Mouse (Mus musculus) CH12F3 (cell line): ENCODE data around the gene Lsmem1.

Experiments
- in situ Hi-C: fragments of 300-500 bp; cut with MboI; formaldehyde crosslinking; loops from 2 replicates; pipeline ENCODE4 v1.14.3; 2020; ENCODE audit warnings: low sequenced_read_pairs

Gene Lsmem1

DNA sequence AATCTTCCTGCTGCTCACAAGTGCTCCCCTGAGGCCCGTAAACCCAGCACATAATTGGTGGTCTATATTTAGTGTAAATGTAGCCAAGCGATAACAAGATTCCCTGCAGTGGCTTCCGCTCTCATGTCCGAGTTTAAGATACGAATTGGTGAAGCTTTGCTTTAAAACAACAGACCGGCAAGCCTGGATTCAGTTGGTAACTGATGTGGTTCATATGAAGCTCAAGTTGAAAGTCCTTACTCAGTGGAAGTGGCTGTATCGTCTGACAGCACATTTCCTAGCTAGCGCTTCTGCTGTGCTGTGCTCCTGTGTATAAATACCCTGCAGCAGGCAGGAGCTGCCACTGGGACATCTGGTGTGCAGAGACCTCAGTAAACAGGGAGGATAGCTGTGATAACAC, at the start of gene Lsmem1:
Gene Lsmem1 (minus strand): TSS at position 189 of the 400 bp plus-strand sequence.
- in situ Hi-C loops, result no loop called here

DNA sequence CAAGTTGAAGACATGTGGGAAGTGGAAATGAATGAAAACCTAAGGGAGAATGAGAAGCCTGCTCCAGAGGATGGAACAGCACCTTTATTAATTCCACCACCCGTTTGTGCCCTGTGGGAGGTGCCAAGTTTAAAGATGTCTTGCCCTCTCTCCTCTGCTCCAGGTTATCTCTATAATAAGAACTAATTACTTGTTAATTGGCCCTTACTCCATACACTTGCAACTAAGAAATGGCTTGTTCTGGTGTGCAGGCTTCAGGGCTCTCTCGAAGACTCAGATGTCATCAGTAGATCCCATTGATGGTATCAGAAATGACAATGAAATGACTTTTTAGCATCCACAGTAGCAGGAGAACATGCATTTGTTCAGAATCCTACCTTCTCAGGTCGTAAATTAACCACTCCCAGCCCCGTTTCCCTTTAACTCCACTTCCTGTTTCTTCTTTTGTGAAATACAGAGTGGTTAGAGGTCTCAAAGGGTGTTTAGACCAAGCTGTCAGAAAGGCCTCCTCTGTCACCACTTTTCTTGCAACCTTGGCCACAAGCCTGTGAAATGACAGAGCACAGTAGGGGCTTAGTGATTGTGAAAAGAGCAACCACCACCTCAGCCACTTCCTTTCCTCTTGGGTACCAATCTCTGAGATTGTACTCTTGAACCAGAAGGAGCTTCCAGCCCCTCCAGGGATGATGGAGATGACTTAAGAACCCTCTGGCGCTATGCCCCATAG, 49.3 kb upstream of the Lsmem1 start, which contains the start of gene Ifrd1:
Gene Ifrd1 (minus strand): TSS at position 51 of the 727 bp plus-strand sequence.
- in situ Hi-C loops, result no loop called here

DNA sequence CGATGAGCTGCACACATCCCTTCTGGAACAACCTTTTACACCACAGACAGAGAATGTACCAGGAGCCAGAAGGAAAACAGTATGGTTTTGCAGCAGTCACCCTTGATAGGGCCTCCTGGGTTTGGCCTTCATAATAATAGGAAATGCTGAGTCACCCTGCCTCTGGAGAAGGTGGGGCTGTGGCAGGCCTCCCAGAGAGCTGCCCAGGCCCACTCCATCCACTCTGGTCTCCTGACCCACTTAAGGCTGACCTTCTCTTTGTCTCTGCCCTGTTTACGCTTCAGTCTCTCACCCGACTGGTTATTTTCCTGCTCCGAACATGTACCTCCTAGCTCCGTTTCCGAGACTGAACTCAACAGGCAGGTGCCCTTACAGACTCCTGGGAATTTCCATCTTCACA, 48.7 kb upstream of the Lsmem1 start:
- in situ Hi-C loops, result no loop called here

DNA sequence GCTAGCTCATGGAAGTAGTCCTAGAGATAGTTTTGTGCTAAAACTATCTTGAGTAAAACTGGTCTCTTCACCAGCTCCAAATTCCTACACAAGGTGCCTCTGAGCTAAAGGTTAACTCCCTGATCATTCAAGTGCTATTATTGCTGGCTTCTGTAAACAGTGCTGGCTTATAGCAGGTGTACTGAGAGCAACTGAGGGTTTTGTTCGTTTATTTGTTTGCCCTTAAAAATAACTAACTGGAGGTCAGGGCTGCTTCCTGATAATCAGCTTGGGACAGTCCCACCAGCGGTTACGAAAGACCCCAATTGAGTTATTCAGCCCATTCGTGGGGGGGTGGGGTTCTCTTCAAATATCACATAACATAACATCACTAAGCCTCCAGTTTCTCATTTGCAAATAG, 48.1 kb upstream of the Lsmem1 start:
- in situ Hi-C loops, result no loop called here

DNA sequence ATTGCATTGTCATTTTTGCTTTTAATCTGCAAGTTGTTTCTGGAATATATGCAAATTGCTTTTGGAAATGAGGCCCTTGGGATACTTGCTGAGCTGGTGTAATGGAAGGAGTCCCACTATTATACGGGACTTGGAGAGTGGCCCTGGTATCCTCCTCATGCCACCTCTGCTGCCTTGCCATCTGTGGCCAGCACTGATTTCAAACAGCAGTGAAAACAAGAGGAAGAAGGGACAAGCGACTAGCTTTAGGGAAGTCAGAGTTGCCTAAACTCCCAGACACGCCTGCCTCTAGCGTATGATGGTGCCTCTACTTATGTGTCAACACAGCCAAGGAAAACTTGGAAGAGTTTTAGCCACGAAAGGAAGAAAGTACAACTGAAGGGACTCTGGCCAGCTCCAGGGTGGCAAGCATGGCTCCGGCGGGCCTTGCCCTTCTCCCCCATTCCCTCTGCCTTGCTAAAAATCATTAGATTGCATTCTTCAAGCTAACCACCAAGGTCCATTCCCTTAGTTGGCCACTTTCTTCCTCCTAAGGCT, 46.2 kb upstream of the Lsmem1 start:
- in situ Hi-C loops, result no loop called here

DNA sequence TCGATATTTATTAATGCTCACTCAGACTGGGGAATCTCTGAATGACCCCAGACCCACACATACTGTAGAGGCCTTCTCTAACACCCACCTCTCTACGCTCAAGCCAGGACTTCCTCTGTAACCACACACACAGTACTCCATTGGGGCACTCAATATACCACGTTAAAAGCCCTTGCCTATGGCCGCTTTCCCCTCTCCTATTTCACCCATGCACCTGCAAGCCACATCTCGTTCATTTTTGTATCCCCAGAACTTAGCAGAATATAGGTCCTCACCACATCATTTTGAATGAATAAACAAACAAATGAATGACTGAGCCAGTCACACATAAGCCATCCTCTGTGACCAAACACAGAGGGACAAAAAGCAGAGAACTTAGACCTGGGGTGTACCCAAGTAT, 45.6 kb upstream of the Lsmem1 start:
- in situ Hi-C loops, result no loop called here

DNA sequence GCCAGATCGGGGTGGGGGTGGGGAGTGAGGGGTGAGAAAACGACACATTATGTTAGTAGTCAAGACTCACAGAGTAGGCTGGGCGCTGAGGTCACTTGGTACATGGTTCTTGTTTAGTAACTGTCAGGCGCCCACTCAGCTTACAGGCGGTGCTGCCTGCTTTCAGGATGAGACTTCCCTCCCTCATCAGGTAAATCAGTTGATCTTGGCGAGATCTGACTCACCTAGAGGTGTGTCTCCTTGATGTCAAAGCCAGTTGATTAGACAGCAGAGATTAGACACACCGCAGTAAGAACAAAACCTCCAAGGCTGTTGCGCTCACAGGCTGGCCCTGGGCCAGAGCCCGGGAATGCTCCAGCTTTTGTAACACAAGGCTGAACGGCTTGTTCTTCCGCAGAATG, 44.5 kb upstream of the Lsmem1 start:
- in situ Hi-C loops, result no loop called here

DNA sequence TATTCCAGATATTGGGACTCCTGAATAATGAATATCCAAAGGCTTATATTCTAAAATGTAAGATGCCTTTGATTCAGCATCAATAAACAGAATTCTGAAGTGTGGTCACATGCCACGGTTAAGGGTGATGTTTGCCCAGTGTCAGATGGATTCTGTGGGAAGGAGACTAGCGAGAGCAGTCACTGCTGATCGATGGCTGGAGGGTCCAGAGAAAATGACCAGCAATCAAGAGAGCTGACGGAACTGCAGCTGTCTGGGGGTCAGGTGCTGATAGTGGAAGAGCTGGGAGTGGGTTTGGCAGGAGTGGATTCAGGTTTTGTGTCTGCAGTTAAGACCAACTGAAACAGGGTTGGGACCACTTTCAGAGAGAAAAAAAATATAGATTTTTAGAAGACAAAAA, 44.0 kb upstream of the Lsmem1 start:
- in situ Hi-C loops, result no loop called here

DNA sequence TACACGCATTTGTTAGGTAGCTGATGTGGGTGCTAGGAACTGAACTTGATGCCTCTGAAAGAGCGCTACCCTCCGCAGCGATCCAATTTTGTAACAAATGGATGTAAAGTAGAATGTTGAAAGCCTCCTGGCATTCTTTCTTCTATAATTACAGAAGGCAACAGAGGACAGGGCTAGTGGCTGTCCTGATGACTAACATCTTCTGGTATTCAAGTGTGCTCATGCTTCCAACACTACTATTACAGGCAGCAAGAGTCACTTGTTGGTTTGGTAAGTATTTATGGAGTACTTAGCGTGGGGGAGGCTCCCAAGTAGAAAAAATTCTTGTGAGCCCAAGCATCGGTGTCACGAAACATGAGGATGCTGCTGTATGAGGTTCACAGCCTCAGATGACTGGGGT, 39.9 kb upstream of the Lsmem1 start:
- in situ Hi-C loops, result no loop called here

DNA sequence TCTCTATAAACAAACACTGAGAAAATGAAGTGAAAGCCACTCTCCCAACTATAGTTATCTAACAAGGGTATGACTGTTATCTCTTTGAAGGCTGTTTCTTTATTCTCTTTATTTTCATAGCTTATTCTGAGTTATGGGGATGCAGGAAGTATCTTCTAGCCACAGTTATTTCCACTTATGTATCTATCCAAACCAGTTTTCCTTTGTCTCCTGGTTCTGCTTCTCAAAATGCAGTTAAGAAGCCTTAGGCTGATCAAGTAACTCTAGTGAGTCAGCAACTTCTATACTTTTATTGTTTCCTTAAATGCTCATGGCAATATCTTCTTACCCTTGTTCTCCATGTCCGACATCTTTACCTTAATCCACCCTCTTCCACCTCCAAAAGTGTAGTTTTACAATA, 32.9 kb upstream of the Lsmem1 start:
- in situ Hi-C loops, result no loop called here

DNA sequence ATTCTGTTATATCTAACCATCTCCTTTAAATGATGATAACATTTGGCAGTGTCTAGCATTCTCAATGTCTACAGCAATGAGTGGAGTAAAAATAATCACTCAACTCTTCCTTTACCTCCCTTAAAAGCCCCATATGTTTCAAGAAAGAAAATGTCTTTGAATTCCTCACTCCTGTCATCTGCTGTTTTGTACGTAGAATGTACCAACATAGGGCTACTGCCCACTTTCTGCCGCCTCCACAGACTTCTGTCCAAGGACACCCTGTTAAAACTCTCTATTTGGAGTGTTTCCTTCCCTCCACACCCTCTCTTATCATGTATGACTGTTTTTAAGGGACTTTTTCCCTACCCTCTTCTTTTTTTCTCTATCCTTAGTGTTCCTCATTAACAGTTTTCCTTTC, 32.3 kb upstream of the Lsmem1 start:
- in situ Hi-C loops, result no loop called here

DNA sequence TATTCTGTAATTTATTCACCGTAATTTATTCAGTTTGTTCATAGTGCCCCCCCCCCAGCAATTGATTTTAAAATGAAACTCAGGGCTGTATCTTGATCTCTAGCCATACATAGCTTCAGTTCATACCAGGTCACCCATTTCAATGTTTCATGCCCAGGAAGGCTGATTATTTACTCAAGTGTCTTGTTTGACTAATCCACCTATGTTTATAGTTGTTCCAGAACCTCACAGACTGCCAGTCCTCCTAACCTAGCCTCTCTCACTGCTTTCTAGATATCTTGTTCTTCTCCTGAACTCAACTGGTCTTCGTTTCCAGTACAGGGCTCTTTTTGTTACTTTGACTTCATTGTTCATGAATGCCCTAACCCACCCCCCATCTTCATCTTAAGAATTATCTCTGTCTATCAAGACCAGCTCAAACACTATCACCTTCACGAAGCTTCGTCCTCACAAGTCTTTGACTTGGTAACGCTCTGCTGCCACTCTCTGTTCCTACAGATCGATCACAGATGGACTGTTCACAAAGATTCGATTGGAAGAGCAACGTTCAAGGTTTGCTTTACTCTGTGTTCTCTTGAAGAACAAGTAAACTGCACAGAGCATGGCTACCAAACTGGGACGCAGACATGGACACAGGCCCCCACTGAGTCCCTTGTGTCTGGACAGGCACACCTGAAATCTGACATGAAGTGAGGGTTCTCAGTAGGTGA, 25.0 kb upstream of the Lsmem1 start:
- in situ Hi-C loops, result no loop called here

DNA sequence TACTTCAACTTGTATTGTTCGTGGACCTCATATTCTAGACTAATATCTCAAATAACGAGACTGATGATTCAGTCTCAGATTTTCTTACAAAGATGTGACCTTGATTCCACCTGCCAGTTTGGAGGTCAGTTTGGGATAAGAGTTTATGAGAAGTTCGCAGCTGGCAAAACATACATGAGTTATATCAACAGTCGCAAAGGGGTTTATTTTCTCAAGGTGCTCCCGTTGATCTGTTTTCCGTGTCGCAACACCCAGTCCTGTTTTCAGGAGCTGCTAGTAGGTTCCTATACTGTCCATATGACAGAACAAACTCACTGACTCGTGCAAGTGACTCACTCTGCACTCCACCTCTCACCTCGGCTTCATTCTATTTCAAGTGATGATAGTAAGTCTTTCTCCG, 24.4 kb upstream of the Lsmem1 start:
- in situ Hi-C loops, result no loop called here

DNA sequence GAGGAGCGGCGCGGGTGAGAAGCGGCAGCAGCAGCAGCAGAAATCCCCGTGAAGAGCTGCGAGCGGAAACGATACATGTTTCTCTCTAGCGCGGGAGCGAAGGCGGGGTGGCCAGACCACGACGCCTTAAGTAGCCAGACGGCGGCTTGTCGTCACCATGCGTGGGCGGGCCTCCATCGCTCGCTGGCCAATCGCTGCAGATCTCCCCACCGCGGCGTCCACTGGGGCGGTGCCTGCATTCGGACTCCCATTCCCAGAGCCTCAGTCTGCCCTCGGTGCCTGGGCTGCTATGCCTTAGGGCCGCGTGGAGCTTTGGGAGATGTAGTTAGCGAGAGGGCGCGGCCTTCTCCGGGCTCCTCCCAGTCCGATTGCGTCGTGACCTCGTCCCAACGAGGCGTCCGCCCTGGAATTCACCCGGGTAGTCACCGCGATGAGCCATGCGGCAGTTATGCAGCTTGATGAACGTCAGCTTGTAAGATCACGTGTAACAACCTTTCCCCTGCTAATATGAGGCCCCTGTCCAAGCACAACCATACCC, 23.9 kb upstream of the Lsmem1 start:
- in situ Hi-C loops, result no loop called here

DNA sequence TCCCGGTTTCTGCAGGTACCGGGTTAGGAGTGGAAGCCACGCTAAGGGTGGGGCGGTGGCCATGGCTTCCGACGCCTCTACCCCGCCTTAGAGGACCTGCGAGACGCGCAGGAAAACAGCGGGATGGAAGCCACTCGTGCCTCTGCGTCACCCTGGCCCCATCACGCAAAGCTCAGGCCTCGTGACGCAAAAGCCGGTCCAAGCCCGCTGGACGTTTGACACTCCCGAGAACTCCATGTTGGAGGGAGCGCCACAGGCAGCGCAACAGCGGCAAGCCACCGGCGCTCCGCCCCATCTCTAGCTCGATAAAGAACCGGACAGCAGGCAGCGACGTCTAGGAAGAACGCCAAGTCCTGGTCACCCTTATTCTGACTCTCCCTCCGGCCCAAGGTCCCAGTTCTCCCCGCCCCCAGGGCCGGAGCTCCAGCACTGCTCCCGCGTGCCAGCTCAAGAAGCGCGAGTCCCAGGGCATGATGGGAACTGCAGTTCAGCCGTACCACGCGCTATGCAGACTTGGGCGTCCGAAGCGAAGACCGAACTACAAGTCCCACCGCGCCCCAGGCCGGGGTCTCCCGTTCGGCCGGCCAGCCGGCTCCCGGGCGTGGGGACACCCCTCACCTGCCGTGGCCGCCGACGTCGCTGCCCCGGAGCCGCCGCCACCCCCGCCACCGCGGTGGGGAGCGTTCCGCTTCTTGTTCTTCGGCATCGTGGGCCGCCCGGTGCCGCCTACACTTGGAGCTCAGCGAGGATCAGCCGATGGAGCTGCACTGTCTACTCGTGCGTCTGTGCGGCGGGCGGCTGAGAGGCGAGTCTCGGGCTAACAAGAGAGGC, 23.2 kb upstream of the Lsmem1 start:
- in situ Hi-C loops, result no loop called here

DNA sequence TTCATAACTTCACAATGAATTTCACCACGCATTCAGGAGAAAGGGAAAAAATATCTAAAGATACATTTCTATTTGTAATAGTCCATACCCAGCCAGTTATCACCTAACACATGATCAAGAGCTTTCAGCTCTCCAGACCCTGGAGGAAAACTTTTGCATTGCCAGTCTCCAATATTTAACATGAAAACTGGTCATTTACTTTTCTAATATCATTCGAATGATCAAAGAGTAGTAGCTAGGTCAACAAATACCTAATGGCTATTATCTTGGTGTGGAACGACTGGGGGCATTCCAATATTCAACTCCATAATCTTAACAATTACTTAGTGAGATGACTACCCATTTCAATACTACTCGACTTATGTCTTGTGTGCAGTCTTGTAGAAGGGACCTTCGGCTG, 22.3 kb upstream of the Lsmem1 start:
- in situ Hi-C loops, result no loop called here

DNA sequence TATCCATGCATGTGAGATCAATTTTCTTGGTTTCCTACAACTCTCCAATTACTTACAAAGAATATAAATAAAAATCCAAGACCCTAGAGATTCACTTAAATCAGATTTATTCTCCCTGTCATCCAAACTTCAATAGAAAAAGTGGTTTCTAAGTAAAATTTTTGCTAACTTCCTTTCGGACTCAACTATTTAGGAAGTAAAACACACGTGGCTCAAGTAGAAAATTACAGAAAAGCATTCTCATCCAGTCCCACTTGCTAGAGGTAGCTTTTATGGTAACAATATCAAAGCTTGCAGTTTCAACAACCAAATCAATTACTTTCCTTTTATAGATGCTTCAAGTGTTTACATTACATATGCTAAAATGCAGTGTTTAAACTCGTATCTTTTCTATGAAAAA, 21.6 kb upstream of the Lsmem1 start:
- in situ Hi-C loops, result no loop called here

DNA sequence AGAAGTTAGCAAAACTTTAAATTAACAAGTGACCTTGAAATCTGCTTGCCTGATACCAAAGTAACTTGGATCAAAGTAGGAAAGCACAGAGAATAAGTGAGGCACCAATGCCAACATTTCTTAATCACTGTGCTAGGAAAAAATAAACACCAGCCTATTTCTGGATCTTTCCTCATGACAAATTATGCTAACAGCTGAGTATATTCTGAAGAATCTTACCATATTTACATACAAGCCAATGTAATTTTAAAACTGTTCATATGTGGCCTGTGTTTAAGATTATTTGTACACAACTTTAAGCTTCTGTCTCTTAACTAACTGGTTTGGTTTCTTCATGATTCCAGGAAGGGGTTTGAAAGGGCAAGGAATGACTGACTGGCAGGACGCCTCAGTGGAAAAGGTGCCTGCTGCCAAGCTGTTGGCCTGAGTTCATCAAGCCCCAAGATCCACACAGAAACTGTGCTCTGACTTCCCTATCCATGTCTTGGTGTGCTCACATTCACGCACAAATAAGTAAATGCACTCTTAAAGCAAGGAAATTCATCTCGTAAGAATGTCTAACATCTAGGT, 20.8 kb upstream of the Lsmem1 start:
- in situ Hi-C loops, result no loop called here

DNA sequence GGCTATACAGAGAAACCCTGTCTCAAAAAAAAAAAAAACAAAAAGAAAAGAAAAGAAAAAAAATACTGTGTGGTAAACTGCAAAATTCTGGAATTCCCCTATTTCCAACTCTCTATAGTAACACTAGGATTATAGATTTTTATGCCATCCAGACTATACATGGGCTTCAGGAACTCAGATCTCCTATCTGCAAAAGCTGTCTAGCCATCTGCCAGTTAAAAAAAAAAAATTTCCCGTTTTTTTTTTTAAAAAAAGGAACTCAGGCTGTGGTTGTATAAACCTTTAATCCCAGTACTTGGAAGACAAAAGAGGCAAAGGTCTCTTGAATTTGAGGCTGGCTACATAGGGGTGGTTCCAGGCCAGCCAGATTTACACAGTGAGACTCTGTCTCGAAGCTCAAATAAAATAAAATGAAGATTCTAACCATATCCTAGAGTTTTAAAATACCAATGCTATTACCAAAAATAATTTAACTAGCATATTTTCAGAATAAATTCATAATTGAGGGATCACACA, 19.2 kb upstream of the Lsmem1 start:
- in situ Hi-C loops, result no loop called here

DNA sequence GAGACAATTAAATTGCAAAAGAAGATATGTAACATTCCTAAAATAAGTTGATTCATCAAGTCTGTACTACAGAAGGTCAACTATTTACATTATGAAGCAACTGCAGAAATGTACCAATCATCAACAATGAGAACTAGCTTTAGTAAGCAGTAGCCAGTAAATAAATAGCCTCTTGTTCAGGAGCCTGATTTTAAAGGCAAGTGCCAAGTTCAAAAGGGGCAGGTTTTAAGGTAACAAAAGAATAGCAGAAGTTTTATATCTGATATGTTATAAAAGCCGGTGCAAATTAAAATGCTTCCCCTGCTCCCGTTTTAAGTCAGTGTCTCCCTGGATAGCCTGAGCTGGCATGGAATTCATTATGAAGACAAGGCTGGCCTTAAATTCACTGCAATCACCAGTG, 18.5 kb upstream of the Lsmem1 start:
- in situ Hi-C loops, result no loop called here
